Mouse (Mus musculus): ENCODE data around the gene Prlh.

The Prlh gene

DNA sequence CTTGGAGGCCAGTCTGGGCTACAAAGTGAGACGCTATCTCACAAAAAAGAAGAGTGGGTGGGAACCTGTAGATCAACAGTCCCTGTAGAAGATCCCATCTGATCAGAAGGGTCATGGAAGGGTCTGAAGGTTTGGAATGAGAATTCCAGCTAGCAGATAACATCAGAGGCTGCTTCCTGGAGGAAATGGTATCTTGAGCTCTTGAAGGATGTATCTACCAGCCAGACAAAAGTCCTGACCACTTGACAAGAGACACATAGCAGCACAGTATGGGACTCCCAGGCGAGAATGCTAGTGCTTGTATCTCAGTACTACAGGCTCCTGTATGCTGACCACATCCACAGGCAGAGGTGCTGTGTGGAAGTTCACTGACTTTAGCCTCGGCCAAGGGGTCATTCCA is 48.2 kb downstream of the Prlh start:
- no peak for DNase-seq (ENCODE audit: low read depth, low spot score)

DNA sequence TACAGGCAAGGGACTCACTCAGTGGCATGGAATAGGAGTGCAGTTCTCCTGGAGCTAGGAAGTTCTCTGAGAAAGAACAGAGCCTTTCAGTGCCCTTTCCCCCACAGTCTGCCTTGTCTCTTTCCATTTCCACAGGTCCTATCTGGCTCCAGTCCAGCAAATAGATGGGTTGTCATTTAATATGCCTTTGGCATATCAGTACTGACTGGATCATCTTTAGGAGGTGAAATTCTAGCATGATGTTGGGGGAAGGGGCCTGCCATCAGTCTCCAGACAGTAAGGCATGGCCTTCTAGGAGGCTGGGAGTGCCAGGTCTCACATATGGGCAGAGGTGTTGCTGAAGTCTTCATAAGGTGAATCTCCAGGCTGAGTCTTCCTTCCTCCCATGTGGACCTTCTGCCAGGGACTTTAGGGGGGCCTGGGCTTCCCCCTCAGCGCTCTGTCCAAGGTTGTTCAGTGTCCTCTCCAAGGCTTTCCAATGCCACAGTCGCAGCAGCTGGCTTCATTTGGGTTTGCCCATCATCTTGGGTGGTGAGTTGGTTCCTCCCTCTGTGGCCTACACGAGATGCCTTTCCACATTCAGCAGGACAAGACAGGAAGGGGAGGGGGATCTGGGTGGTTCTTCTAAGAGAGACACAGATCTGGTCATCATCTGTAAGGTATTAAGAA is 49.1 kb downstream of the Prlh start:
- no peak for DNase-seq (ENCODE audit: low read depth, low spot score)

DNA sequence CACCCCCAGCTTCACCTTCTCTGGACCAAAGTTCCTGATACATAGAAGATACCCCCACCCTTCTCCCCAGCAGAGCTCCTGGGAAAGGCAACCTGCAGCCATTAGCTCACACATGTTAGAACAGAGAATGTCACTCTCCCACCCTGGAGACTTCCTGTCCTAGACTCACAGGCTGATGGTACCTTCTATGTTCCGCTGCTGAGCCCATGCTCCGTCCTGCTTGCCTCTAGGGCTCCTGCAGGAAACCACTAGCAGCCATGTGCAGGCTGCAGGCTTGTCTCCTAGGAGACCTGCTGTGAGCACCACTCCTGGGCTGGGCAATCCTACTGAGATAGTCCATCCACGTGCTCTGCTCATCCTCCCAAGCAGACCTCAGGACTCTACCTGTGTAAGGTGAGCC is 49.7 kb downstream of the Prlh start:
- DNase-seq (ENCODE audit: low read depth, low spot score): no peak
